Mouse (Mus musculus): ENCODE results near the gene Gm8906. TPM values are rescaled to one million over a fixed set of nuclear protein-coding genes. Genes with fewer than 3 reads are reported as not detected.

Gm8906 gene
- not detected in 2 replicates for polyA plus RNA-seq (2021; fragmentation: Nextera tagmentation)
- long read RNA-seq, experiment 1: 0 reads
- long read RNA-seq, experiment 2: 0 reads

DNA sequence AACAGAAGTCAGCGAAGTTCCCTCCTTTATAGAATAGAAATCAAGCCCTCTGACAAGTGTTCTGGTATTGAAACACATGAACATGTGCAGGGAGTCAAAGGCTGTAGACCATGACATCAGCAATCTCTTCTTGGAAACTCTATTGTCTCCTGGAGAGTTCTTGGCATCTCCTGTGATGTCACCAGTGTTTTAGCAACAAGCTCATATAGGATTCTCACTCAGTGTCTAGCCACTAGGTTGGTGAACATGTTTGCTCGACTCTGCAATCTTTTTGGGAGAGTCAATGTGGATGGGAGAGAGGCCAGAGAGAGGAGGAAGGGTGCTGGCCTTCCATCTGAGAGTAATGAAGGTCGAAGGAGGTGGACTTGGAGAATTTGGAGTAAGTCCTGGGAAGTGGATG, at the start of gene Gm8906:
Gene Gm8906, plus strand, starts transcription at position 301 of the 400 bp plus-strand sequence.

Other genes with a start within 250 kb of the Gm8906 start
- gene Gm8890, start 246.7 kb upstream of the Gm8906 start, polyA plus RNA-seq (2021; fragmentation: Nextera tagmentation): not detected in 2 replicates
- gene Speer1, start 161.2 kb upstream of the Gm8906 start, polyA plus RNA-seq (2021; fragmentation: Nextera tagmentation): not detected in 2 replicates
- gene Gm8897, start 86.3 kb upstream of the Gm8906 start, polyA plus RNA-seq (2021; fragmentation: Nextera tagmentation): not detected in 2 replicates
- gene Gm6460, start 92.2 kb downstream of the Gm8906 start, polyA plus RNA-seq (2021; fragmentation: Nextera tagmentation): not detected in 2 replicates
- not detected in 2 replicates for gene Gm8922, start 179.3 kb downstream of the Gm8906 start, polyA plus RNA-seq (2021; fragmentation: Nextera tagmentation)

All from left cerebral cortex, adult 6 months (tissue).